Mouse (Mus musculus) embryo, embryonic 10.5 days (tissue): Measurements from ENCODE around the gene Dedd2.

Source experiments
- DNase-seq: peaks from one replicate; pipeline ENCODE4 v3.0.0-alpha.2; 2015; ENCODE audit warnings: low spot score

The Dedd2 gene

GRCm38 (mm10) chr7:25218705-25219415 lies 1.6 kb downstream of the Dedd2 start:
- DNase-seq, result peak; percentile 84

DNA sequence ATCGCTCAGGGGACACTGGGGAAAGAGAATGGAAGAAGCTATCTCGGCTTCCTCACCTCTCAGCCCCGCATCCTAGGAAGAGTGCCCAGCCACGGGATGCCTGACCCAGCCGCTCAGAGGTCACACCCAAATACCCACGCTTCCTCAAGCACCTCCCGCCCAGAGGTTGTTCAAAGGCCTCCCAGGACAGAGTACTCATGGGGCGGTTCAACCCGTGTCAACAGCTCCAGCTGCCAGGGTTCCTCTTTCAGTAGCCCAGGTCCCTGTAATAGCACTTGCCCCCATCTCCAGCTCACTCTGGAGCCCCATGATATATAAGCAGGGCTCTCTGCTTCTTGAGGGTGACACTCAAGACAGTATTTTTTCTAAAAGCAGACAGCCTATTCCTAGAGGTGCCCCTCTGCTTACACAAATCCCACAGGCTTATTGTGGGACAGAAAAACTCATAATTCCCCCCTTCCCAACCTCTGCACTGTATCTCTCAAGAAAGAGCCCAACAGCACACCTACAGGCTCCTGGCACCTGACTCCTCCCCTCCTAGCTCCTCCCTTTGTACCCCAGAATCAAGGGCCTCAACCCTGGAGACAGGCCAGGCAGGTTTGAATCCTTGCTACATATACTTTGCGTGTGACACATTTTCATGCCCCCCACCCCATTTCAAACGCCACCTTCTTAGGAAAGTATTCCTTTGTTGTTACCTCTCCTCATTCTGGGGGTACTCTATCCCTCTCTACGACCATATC lies 2.6 kb downstream of the Dedd2 start:
- no peak for DNase-seq

DNA sequence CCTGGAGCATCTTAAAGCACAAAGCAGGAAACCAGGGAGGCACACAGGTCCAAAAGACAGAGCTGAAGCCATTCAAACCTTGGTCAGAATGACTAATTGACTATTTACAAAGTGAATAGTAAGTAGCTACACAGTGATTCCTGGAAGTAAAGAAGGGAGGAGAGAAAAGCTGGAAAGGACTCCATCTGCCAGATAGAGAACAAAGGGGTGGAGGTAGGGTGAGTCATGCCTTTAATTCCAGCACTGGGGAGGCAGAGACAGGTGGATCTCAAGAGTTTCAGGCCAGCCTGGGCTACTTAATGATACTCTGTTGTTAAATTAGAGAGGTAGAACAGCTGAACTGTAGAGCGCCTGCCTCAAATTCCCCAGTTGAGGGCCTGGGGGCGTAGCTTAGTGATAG lies 6.2 kb downstream of the Dedd2 start:
- DNase-seq, result no peak

DNA sequence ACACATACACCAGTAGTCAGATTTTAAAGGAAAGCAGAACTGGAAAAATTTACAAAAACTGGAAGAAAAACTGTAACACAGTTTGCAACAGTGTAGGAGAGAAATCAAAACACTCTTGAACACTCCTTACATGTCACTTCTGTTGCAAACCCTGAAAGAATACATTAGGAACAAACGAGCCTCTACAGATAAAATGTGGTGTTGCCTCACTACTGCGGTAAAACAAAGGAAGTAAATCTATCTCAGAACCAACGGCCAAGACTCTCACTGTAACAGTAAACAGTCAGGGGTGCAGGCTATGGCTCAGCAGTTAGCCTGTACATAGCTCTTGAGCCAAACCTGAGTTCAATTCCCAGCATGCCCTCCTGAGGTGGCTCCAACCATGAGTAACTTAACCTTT lies 7.3 kb downstream of the Dedd2 start:
- DNase-seq, result no peak

GRCm38 (mm10) chr7:25210482-25210881 lies 9.9 kb downstream of the Dedd2 start:
- no peak for DNase-seq

DNA sequence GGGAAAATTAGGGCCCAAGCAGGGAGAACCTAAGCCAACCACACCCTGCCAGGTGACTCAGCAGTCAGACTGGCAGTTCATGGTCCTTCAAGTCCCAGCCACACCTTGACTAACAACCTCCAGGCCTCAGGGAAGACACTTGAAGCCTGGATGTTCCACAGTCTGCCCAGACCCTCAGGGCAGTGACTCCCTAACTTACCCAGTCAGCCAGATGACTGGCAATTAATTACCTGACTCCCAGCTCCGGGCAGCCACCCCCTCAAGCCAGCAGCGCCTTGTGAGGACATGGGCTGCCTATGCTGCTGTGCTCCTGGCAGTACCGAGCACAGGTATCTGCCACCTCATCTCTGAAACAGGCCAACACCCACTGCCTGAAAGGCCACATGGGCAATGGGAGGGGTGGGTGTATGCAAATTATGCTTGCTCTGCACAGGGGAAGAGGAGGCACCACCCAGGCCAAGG lies 11.2 kb downstream of the Dedd2 start:
- no peak for DNase-seq

DNA sequence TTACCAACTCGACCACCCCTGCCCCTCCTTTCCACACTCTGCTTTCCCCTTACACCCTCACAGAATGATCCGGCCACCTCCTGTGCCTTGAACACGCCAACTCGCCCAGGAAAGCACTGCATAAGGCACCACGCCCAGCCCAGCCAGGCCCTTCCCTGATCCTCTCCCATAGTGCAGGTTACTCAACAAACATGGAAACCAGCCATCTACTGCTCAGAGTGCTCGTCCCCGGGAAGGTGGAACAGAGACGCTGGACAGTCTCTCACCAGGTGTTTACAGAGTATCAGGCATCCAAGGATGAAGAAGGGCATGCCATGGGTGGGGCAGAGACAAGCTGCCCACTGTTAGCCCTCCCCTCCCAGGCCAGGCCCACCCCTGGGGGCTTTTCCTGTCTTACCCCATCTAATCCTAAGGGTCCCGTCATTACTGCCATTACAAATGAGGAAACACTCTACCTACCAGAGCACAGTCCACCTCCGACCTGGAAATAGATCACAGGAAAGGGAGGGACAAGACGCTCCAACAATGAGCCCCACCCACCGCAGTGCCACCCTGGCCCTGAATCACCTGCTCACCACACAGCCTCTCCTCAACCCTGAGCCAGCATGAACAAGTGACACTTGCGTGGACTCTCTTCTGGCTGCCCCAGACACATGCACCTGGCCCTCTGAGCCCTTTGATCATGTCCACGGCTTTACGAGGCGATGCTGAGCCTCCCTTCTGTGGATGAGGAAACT lies 14.2 kb downstream of the Dedd2 start:
- DNase-seq, result no peak

DNA sequence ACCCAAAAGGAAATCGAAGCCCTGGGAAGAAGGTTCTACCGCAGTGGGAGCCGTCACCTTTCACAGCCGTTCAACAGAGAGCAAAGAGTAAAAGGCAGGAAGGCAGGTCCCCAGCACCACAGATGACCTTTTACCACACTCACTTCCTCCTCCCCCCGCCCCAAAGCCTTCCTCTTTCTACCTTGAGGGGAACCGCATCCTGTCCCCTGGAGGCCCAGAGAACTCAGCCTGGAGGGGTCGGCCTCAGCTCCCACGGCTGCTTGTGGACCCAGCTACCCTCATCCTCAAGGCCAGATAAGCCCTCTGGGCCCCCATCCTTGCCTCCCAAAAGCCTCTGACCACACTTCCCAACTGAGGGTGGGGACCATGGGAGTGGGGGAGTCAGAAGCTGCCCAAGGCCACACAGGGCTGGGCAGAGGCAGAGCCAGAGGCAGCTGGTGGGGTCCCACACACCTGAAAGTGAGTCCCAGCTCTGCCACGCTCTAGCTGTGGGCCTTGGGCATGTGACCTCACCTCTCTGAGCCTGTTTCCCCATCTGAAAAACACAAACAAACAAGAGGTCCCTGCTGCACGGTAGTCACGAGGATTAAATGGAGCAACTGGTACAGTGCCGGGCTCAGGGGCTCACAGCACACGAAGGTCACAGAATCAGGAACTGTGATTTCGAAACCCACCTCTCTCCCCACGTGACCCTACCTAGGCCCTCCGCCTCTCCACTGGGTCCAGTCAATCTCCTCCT lies 14.9 kb downstream of the Dedd2 start:
- no peak for DNase-seq

GRCm38 (mm10) chr7:25203624-25204023 lies 16.8 kb downstream of the Dedd2 start:
- no peak for DNase-seq

- DNase-seq, result no peak
Measured at GRCm38 (mm10) chr7:25197384-25198018, 22.9 kb downstream of the Dedd2 start.

GRCm38 (mm10) chr7:25196107-25196506 lies 24.3 kb downstream of the Dedd2 start:
- no peak for DNase-seq

DNA sequence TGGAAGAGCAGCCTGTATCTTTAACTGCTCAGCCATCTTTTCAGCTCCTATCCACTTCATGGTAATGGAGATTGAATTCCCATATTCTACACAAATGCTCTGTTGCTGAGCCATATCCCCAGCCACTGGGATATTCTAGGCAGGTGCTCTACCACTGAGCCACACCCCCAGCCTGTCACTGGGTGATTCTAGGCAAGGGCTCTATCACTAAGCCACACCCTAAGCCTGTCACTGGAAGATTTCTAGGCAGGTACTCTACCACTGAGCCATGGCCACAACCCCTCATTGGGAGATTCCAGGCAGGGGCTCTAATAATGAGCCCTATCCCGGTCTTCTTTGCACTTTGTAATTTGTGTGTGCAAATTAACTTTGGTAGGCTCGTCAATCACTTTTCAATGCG lies 25.3 kb downstream of the Dedd2 start:
- no peak for DNase-seq

- DNase-seq, result no peak
Measured at GRCm38 (mm10) chr7:25192110-25192509, 28.3 kb downstream of the Dedd2 start.

GRCm38 (mm10) chr7:25190806-25191205 lies 29.6 kb downstream of the Dedd2 start:
- no peak for DNase-seq

- peak; percentile 97 for DNase-seq
Measured at GRCm38 (mm10) chr7:25187662-25188650, 32.5 kb downstream of the Dedd2 start.

GRCm38 (mm10) chr7:25184091-25184490 lies 36.3 kb downstream of the Dedd2 start:
- no peak for DNase-seq

- peak; percentile 25 for DNase-seq
Measured at GRCm38 (mm10) chr7:25181814-25182213, 38.6 kb downstream of the Dedd2 start.

DNA sequence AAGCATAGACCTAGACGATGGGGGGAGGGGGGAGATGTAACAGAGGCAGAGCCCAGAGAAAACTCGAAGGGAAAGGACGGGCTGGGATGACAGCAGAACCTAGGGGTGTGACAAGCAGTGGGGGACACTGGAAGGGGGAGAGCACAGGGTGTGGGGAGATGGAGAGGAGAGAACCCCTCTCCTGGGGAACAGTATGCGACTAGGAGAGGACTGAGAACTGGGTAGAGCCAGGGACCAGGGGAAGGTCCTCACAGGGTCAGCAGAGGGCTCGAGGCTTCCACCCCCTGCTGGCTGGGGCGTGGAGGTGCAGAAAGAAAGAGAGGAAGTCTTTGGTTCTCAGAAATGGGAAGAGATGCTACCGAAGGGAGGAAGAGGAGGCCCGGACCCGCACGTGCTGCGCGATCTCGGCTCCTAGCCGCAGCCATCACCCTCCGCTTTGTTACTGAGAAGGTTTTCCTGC lies 39.1 kb downstream of the Dedd2 start:
- peak; percentile 84 for DNase-seq

GRCm38 (mm10) chr7:25180512-25180911 lies 39.9 kb downstream of the Dedd2 start:
- no peak for DNase-seq

DNA sequence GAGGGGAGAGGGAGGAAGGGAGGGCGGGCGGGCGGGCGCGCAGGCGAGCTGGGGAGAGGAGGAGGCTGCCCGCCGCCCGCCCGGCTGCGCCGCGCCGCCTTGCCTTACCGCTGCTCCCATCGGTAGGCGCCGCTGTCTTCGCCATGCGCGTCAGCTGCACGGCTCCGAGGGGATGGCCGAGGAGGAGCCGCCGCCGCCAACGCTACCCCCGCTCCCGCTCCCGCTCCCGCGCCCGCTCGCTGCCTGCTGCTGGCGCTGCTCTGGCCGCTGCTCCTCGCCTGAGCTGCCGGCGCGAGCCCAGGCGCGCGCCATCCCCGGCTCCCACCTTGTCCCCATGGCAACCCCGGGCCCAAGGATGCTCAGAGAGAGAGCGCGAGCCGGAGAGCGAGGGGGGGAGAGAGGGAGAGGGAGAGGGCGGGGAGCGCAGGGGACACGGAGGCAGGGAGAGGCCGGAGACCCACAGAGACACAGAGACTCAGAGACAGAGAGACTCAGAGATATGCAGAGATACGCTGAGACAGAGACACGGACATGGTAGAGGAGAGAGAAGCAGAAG lies 40.7 kb downstream of the Dedd2 start, which contains the start of gene Pou2f2:
TSS of gene Pou2f2 (minus strand) at position 121 of the 556 bp plus-strand sequence.
- peak; percentile 90 for DNase-seq
